Comparison of ENCODE assay signal across 8 mouse cellular contexts in the genomic region with DNA sequence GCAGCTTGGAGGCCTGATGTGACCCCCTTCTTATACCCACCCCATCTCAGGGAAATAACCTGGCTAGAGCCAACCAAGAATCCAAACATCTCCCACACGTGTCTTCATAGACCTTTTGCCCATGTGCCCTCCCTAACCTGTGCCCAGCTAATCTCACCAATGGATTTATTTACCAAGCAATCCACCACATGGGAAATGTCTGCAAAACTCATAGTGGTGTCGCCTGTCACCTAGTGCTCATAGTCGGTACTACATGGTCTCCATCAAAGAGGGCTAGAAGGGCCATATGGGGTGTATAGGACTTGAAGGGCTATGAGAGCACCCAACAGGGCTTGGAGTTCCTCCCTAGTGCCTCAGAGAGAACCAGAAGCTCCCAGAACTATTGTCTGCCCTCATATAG. TPM values are rescaled to one million over a fixed set of nuclear protein-coding genes. Genes with fewer than 3 reads are reported as not detected.
DNase-seq lines count a peak whose midpoint lies in the region; ATAC-seq and TF ChIP-seq lines count a peak whose summit lies in the region.

No protein-coding gene starts in this region.

- no peak overlapping the region for H3K27ac ChIP-seq in thymus, adult 2 months (ENCODE audit: control insufficient read depth, insufficient read depth, low read length)

- DNase-seq in gastrocnemius, adult 18-20 months (ENCODE audit: low spot score), result peak; percentile 42
- no peak for DNase-seq in gastrocnemius, postnatal 25 days
- peak; percentile 46 for DNase-seq in thymus, adult 2 months
- DNase-seq in thymus, adult 18-20 months, result no peak
- DNase-seq in embryo, embryonic 10.5 days (ENCODE audit: low spot score), result peak; percentile 67
- peak; percentile 74 for DNase-seq in lung, postnatal 36 days
- DNase-seq in splenic B cell, adult 2 months (ENCODE audit: low read depth, low spot score), result peak; percentile 79

- H3K36me3 ChIP-seq in thymus, adult 2 months (ENCODE audit: control insufficient read depth, insufficient read depth, low read length), result peaks cover 17% of the 10 kb centered on the region
- H3K36me3 ChIP-seq in splenic B cell, adult 2 months (ENCODE audit: control insufficient read depth, insufficient read depth, low read length, poor library complexity, severe bottlenecking), result peaks cover 23% of the 10 kb centered on the region

- H3K4me1 ChIP-seq in thymus, adult 2 months (replicated peaks; ENCODE audit: control insufficient read depth, insufficient read depth, low read length), result no peaks in the 10 kb centered on the region

- no peak for TF ChIP-seq POLR2A in thymus, adult 2 months (IDR thresholded peaks at IDR 0.05; ENCODE audit: control insufficient read depth, extremely low read depth, insufficient read depth, low read length, poor library complexity)

- no peaks in the 10 kb centered on the region for H3K27me3 ChIP-seq in thymus, adult 2 months (ENCODE audit: control insufficient read depth, insufficient read depth, low read length)
- no peaks in the 10 kb centered on the region for H3K27me3 ChIP-seq in splenic B cell, adult 2 months (ENCODE audit: control insufficient read depth, insufficient read depth, low read length, poor library complexity, severe bottlenecking)

- no peak for TF ChIP-seq CTCF in thymus, adult 2 months (IDR thresholded peaks at IDR 0.05; ENCODE audit: borderline replicate concordance, control insufficient read depth, extremely low read depth, insufficient read depth, low read length, poor library complexity)

- 47% methylated on average over 3 of the region's 3 CpGs for WGBS in thymus, adult 2 months

- peak; percentile 57 for ATAC-seq in inflammation-experienced regulatory T-cells, adult 6 months

- no peak overlapping the region for H3K4me3 ChIP-seq in thymus, adult 2 months (ENCODE audit: control insufficient read depth, insufficient read depth, low read length)

RNA-seq across cellular contexts. Expression of a gene that starts 54.8 kb away (rescaled TPM):
- total RNA-seq in gastrocnemius, adult 18-20 months (2021), result 10 to 100 TPM; 24.5 to 25.9 TPM
- total RNA-seq in gastrocnemius, postnatal 25 days (2021), result 10 to 100 TPM; 29.4 to 31.9 TPM
- polyA plus RNA-seq in thymus, adult 2 months (2012; rRNA removed), result 66.8 and 88.9 TPM in 2 replicates
- 10 to 100 TPM; 14.6 to 15.5 (median 15.4) TPM for polyA plus RNA-seq in inflammation-experienced regulatory T-cells, adult 6 months (2017; shearing (Covaris generic))

Comparison
In these comparisons a context has a peak if more than half of its experiments do, and no peak if none do; other contexts are left out.
1. DNase-seq: peak in gastrocnemius, adult 18-20 months (single experiment), thymus, adult 2 months (single experiment), embryo, embryonic 10.5 days (single experiment), lung, postnatal 36 days (single experiment) and splenic B cell, adult 2 months (single experiment); none in gastrocnemius, postnatal 25 days (single experiment) and thymus, adult 18-20 months (0 of 2).